Mouse (Mus musculus): ENCODE results near the gene Cntd1. TPM values are rescaled to one million over a fixed set of nuclear protein-coding genes. Genes with fewer than 3 reads are reported as not detected.
"Not testable (repeated sequence)": the region's sequence is repeated elsewhere in the genome, so short reads cannot be mapped to it uniquely, and the experiment has no call there.

Cntd1 gene
- polyA plus RNA-seq, 1 experiment from 2014 or later = 0.91 TPM

- Histone ChIP-seq H3K9me3 (ENCODE audit: control insufficient read depth, low read length) (no peaks in the 10 kb centered on the region), H3K36me3 (ENCODE audit: control insufficient read depth, insufficient read depth) (peaks cover 20% of the 10 kb centered on the region), H3K4me2 (ENCODE audit: low read length) (peak overlapping the region; percentile 85), H3K4me3 (replicated peaks; ENCODE audit: low read length) (peak overlapping the region; percentile 99), H3K9ac (replicated peaks; ENCODE audit: low read depth, low read length) (peak overlapping the region; percentile 95), H3K27me3 (replicated peaks; ENCODE audit: control insufficient read depth, insufficient read depth, low read length) (no peaks in the 10 kb centered on the region), H3K27ac (ENCODE audit: low read length) (peak overlapping the region; percentile 65), H3K4me1 (replicated peaks; ENCODE audit: control insufficient read depth, insufficient read depth, low read length) (peaks cover 18% of the 10 kb centered on the region)
- peak; percentile 3; the same call in 1 of the 2 replicates for ATAC-seq
- 0% methylated on average over 17 of the region's 17 CpGs for WGBS
Measured at GRCm38 (mm10) chr11:101316501-101316917, 37.7 kb downstream of the Cntd1 start.

- no peaks in the 10 kb centered on the region for H3K9me3 ChIP-seq (ENCODE audit: control insufficient read depth, low read length)
- 9% methylated on average over 4 of the region's 4 CpGs for WGBS
- H3K4me3 ChIP-seq (replicated peaks; ENCODE audit: low read length) = no peak overlapping the region
- H3K27me3 ChIP-seq (replicated peaks; ENCODE audit: control insufficient read depth, insufficient read depth, low read length) = no peaks in the 10 kb centered on the region
- no peak overlapping the region for H3K27ac ChIP-seq (ENCODE audit: low read length)
- H3K9ac ChIP-seq (replicated peaks; ENCODE audit: low read depth, low read length) = no peak overlapping the region
- ATAC-seq = peak; percentile 66
- no peak overlapping the region for H3K4me2 ChIP-seq (ENCODE audit: low read length)
- peaks cover 43% of the 10 kb centered on the region for H3K36me3 ChIP-seq (ENCODE audit: control insufficient read depth, insufficient read depth)
- H3K4me1 ChIP-seq (replicated peaks; ENCODE audit: control insufficient read depth, insufficient read depth, low read length) = no peaks in the 10 kb centered on the region; the same call in 1 of the 2 replicates
Measured at GRCm38 (mm10) chr11:101323609-101324008, 44.8 kb downstream of the Cntd1 start.

GRCm38 (mm10) chr11:101324763-101325162, 46.0 kb downstream of the Cntd1 start, which contains the start of gene Aoc2:
Gene Aoc2 (plus strand): TSS chr11:101325063.
- 94% methylated on average over 5 of the region's 5 CpGs for WGBS
- no peaks in the 10 kb centered on the region for H3K9me3 ChIP-seq (ENCODE audit: control insufficient read depth, low read length)
- H3K27me3 ChIP-seq (replicated peaks; ENCODE audit: control insufficient read depth, insufficient read depth, low read length) = no peaks in the 10 kb centered on the region
- peaks cover 3% of the 10 kb centered on the region; the same call in 1 of the 2 replicates for H3K4me1 ChIP-seq (replicated peaks; ENCODE audit: control insufficient read depth, insufficient read depth, low read length)
- H3K4me3 ChIP-seq (replicated peaks; ENCODE audit: low read length) = no peak within 1 kb of the TSS
- ATAC-seq = no peak
- no peak within 1 kb of the TSS for H3K27ac ChIP-seq (ENCODE audit: low read length)
- peaks cover 38% of the 10 kb centered on the region for H3K36me3 ChIP-seq (ENCODE audit: control insufficient read depth, insufficient read depth)
- no peak within 1 kb of the TSS for H3K4me2 ChIP-seq (ENCODE audit: low read length)
- no peak within 1 kb of the TSS for H3K9ac ChIP-seq (replicated peaks; ENCODE audit: low read depth, low read length)

- WGBS = 94% methylated on average over 11 of the region's 11 CpGs
- H3K4me1 ChIP-seq (replicated peaks; ENCODE audit: control insufficient read depth, insufficient read depth, low read length); H3K9me3 ChIP-seq (ENCODE audit: control insufficient read depth, low read length); H3K9ac ChIP-seq (replicated peaks; ENCODE audit: low read depth, low read length); H3K4me2 ChIP-seq (ENCODE audit: low read length); H3K4me3 ChIP-seq (replicated peaks; ENCODE audit: low read length); H3K27ac ChIP-seq (ENCODE audit: low read length); H3K27me3 ChIP-seq (replicated peaks; ENCODE audit: control insufficient read depth, insufficient read depth, low read length); ATAC-seq: not testable (repeated sequence)
- H3K36me3 ChIP-seq (ENCODE audit: control insufficient read depth, insufficient read depth) = peaks cover 34% of the 10 kb centered on the region
Measured at GRCm38 (mm10) chr11:101325201-101325600, 46.4 kb downstream of the Cntd1 start.

GRCm38 (mm10) chr11:101326147-101326546, 47.3 kb downstream of the Cntd1 start:
- no peaks in the 10 kb centered on the region for H3K27me3 ChIP-seq (replicated peaks; ENCODE audit: control insufficient read depth, insufficient read depth, low read length)
- no peak overlapping the region for H3K4me3 ChIP-seq (replicated peaks; ENCODE audit: low read length)
- no peak overlapping the region for H3K9ac ChIP-seq (replicated peaks; ENCODE audit: low read depth, low read length)
- peaks cover 27% of the 10 kb centered on the region for H3K36me3 ChIP-seq (ENCODE audit: control insufficient read depth, insufficient read depth)
- no peak for ATAC-seq
- no peak overlapping the region for H3K4me2 ChIP-seq (ENCODE audit: low read length)
- WGBS = 90% methylated on average over 11 of the region's 11 CpGs
- H3K4me1 ChIP-seq (replicated peaks; ENCODE audit: control insufficient read depth, insufficient read depth, low read length) = peaks cover 3% of the 10 kb centered on the region; the same call in 1 of the 2 replicates
- no peaks in the 10 kb centered on the region for H3K9me3 ChIP-seq (ENCODE audit: control insufficient read depth, low read length)
- no peak overlapping the region for H3K27ac ChIP-seq (ENCODE audit: low read length)

- H3K9me3 ChIP-seq (ENCODE audit: control insufficient read depth, low read length) = no peaks in the 10 kb centered on the region
- H3K4me3 ChIP-seq (replicated peaks; ENCODE audit: low read length) = no peak overlapping the region
- 54% methylated on average over 3 of the region's 3 CpGs for WGBS
- peaks cover 17% of the 10 kb centered on the region for H3K36me3 ChIP-seq (ENCODE audit: control insufficient read depth, insufficient read depth)
- peaks cover 3% of the 10 kb centered on the region; the same call in 1 of the 2 replicates for H3K4me1 ChIP-seq (replicated peaks; ENCODE audit: control insufficient read depth, insufficient read depth, low read length)
- H3K27me3 ChIP-seq (replicated peaks; ENCODE audit: control insufficient read depth, insufficient read depth, low read length) = no peaks in the 10 kb centered on the region
- H3K27ac ChIP-seq (ENCODE audit: low read length) = no peak overlapping the region
- no peak overlapping the region for H3K9ac ChIP-seq (replicated peaks; ENCODE audit: low read depth, low read length)
- no peak overlapping the region for H3K4me2 ChIP-seq (ENCODE audit: low read length)
- ATAC-seq = no peak
Measured at GRCm38 (mm10) chr11:101327311-101327710, 48.5 kb downstream of the Cntd1 start.

- Histone ChIP-seq H3K27me3 (replicated peaks; ENCODE audit: control insufficient read depth, insufficient read depth, low read length) (no peaks in the 10 kb centered on the region), H3K4me2 (ENCODE audit: low read length) (no peak overlapping the region), H3K4me3 (replicated peaks; ENCODE audit: low read length) (no peak overlapping the region), H3K9me3 (ENCODE audit: control insufficient read depth, low read length) (no peaks in the 10 kb centered on the region), H3K4me1 (replicated peaks; ENCODE audit: control insufficient read depth, insufficient read depth, low read length) (peaks cover 3% of the 10 kb centered on the region; the same call in 1 of the 2 replicates), H3K36me3 (ENCODE audit: control insufficient read depth, insufficient read depth) (peaks cover 10% of the 10 kb centered on the region), H3K27ac (ENCODE audit: low read length) (no peak overlapping the region), H3K9ac (replicated peaks; ENCODE audit: low read depth, low read length) (no peak overlapping the region)
- ATAC-seq = no peak
- 81% methylated on average over 6 of the region's 6 CpGs for WGBS
Measured at GRCm38 (mm10) chr11:101328941-101329635, 50.3 kb downstream of the Cntd1 start.

- H3K4me3 ChIP-seq (replicated peaks; ENCODE audit: low read length) = no peak within 1 kb of the TSS
- no peak within 1 kb of the TSS for H3K27ac ChIP-seq (ENCODE audit: low read length)
- no peak within 1 kb of the TSS for H3K4me2 ChIP-seq (ENCODE audit: low read length)
- H3K4me1 ChIP-seq (replicated peaks; ENCODE audit: control insufficient read depth, insufficient read depth, low read length) = peaks cover 3% of the 10 kb centered on the region; the same call in 1 of the 2 replicates
- WGBS = 75% methylated on average over 7 of the region's 7 CpGs
- no peak within 1 kb of the TSS for H3K9ac ChIP-seq (replicated peaks; ENCODE audit: low read depth, low read length)
- no peak for ATAC-seq
- H3K36me3 ChIP-seq (ENCODE audit: control insufficient read depth, insufficient read depth) = 0 out of 2 replicates have a peak, but pooled peaks cover 2% of the 10 kb centered on the region
- no peaks in the 10 kb centered on the region for H3K27me3 ChIP-seq (replicated peaks; ENCODE audit: control insufficient read depth, insufficient read depth, low read length)
- H3K9me3 ChIP-seq (ENCODE audit: control insufficient read depth, low read length) = no peaks in the 10 kb centered on the region
Measured at GRCm38 (mm10) chr11:101330371-101330924, 51.6 kb downstream of the Cntd1 start, which contains the start of gene Aoc3. Gene Aoc3 (plus strand): TSS chr11:101330605.

- H3K27ac ChIP-seq (ENCODE audit: low read length); H3K9me3 ChIP-seq (ENCODE audit: control insufficient read depth, low read length): not testable (repeated sequence)
- 89% methylated on average over 6 of the region's 6 CpGs for WGBS
Measured at GRCm38 (mm10) chr11:101330961-101331360, 52.1 kb downstream of the Cntd1 start.

More at GRCm38 (mm10) chr11:101330961-101331360, 52.1 kb downstream of the Cntd1 start:
- not testable (repeated sequence) for H3K4me3 ChIP-seq (replicated peaks; ENCODE audit: low read length); H3K36me3 ChIP-seq (ENCODE audit: control insufficient read depth, insufficient read depth); H3K4me2 ChIP-seq (ENCODE audit: low read length); H3K27me3 ChIP-seq (replicated peaks; ENCODE audit: control insufficient read depth, insufficient read depth, low read length); ATAC-seq; H3K4me1 ChIP-seq (replicated peaks; ENCODE audit: control insufficient read depth, insufficient read depth, low read length); H3K9ac ChIP-seq (replicated peaks; ENCODE audit: low read depth, low read length)
